Mouse (Mus musculus) small intestine, adult 2 months (tissue): ENCODE measurements at regions not wholly inside any gene's neighbourhood (a gene's known extent, or its start where the extent isn't known, plus 50 kb on each side); places are given as distances from the start of the nearest gene placed in this dataset.

ENCODE experiments used
- CTCF ChIP-seq: fragments of 200-500 bp; IDR thresholded peaks from 2 replicates; pipeline ENCODE4 v1.5.1; 2012; ENCODE audit warnings: low read depth, mild to moderate bottlenecking, control low read depth, inconsistent platforms, low read length, moderate library complexity, mixed read lengths; ENCODE audit not compliant: insufficient replicate concordance, insufficient read length; ENCODE audit errors: extremely low read depth
- POLR2A ChIP-seq: fragments of 200-500 bp; IDR thresholded peaks from 2 replicates; pipeline ENCODE4 v1.6.1; 2012; ENCODE audit warnings: low read depth, mild to moderate bottlenecking, control low read depth, inconsistent platforms, low read length, moderate library complexity

DNA sequence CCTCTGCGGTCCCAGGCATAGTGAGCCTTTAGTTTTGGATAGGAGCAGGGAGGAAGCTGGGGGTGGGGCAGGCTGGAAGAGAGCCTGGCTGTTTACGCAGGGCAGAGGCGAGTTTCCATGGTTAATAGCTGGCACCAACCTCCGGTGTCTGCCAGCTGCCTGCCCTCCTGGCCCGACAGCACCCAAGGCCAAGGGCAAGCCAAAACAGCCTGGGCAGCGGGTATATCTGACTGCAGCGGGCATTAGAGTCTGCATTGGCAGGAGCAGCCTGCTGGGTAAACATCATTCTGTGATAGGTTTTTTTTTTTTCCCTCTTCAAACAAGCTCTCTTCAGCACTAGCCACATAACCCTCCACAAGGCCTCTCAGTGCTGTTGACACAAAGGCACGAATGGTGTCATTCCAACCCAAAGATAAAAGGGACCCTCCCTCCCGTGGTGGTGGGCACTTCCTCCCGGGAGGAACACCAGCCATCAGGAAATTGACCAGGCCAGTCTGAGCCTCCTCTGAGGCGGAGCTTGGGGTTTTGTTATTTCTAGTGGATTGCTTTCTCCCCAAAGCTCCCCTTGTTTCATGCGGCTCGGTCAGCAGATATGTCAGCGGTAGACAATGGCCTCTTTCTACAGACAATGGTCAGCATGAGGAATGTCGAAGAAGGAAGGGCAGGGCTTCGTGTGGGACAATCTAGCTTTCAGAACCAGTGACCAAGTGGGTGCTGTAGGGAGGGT is 131.4 kb downstream of the Mycn start:
- TF ChIP-seq CTCF (no peak), POLR2A (no peak)
